Mouse (Mus musculus): ENCODE results near the gene Wdr6. TPM values are rescaled to one million over a fixed set of nuclear protein-coding genes. Genes with fewer than 3 reads are reported as not detected.

Gene Wdr6
- polyA plus RNA-seq, 1 experiment from 2014 or later: 237 TPM

GRCm38 (mm10) chr9:108572321-108572720 lies 6.2 kb downstream of the Wdr6 start:
- ATAC-seq (ENCODE audit: insufficient number of reproducible peaks, insufficient read depth, low FRiP score, low TSS enrichment, low read depth): no peak
- H3K27me3 ChIP-seq: no peaks in the 10 kb centered on the region
- H3K4me2 ChIP-seq: no peak overlapping the region
- no peak overlapping the region for H3K27ac ChIP-seq
- H3K4me1 ChIP-seq (replicated peaks): peaks cover 67% of the 10 kb centered on the region
- no peak overlapping the region for H3K9ac ChIP-seq (replicated peaks)
- WGBS: 89% methylated on average over 10 of the region's 10 CpGs
- peaks cover 65% of the 10 kb centered on the region for H3K36me3 ChIP-seq
- H3K4me3 ChIP-seq (replicated peaks): no peak overlapping the region
- no peaks in the 10 kb centered on the region for H3K9me3 ChIP-seq

- WGBS: 92% methylated on average over 16 of the region's 16 CpGs
- Histone ChIP-seq H3K36me3 (peaks cover 59% of the 10 kb centered on the region), H3K4me3 (replicated peaks) (no peak overlapping the region), H3K27ac (no peak overlapping the region), H3K27me3 (no peaks in the 10 kb centered on the region), H3K4me1 (replicated peaks) (peaks cover 58% of the 10 kb centered on the region), H3K9ac (replicated peaks) (no peak overlapping the region), H3K9me3 (no peaks in the 10 kb centered on the region), H3K4me2 (no peak overlapping the region)
- ATAC-seq (ENCODE audit: insufficient number of reproducible peaks, insufficient read depth, low FRiP score, low TSS enrichment, low read depth): no peak
These were observed 7.1 kb downstream of the Wdr6 start for GRCm38 (mm10) chr9:108571401-108571973.

GRCm38 (mm10) chr9:108570207-108570896 lies 8.2 kb downstream of the Wdr6 start:
- Histone ChIP-seq H3K27me3 (no peaks in the 10 kb centered on the region), H3K4me2 (peak overlapping the region; percentile 98), H3K27ac (peak overlapping the region; percentile 80), H3K4me1 (replicated peaks) (peaks cover 55% of the 10 kb centered on the region), H3K9me3 (no peaks in the 10 kb centered on the region), H3K4me3 (replicated peaks) (peak overlapping the region; percentile 64), H3K9ac (replicated peaks) (peak overlapping the region; percentile 57), H3K36me3 (peaks cover 55% of the 10 kb centered on the region)
- 2% methylated on average over 40 of the region's 40 CpGs for WGBS
- ATAC-seq (ENCODE audit: insufficient number of reproducible peaks, insufficient read depth, low FRiP score, low TSS enrichment, low read depth): 0 out of 2 replicates have a peak, but pooled peaks have one; percentile 1

- Histone ChIP-seq H3K9me3 (no peaks in the 10 kb centered on the region), H3K9ac (replicated peaks) (peak within 1 kb of the TSS; percentile 57), H3K36me3 (peaks cover 55% of the 10 kb centered on the region), H3K27ac (peak within 1 kb of the TSS; percentile 80), H3K4me1 (replicated peaks) (peaks cover 47% of the 10 kb centered on the region), H3K4me3 (replicated peaks) (peak within 1 kb of the TSS; percentile 64), H3K27me3 (no peaks in the 10 kb centered on the region), H3K4me2 (peak within 1 kb of the TSS; percentile 98)
- 7% methylated on average over 42 of the region's 42 CpGs for WGBS
- ATAC-seq (ENCODE audit: insufficient number of reproducible peaks, insufficient read depth, low FRiP score, low TSS enrichment, low read depth): peak; percentile 60
These were observed 8.9 kb downstream of the Wdr6 start, which contains the start of gene Dalrd3 for GRCm38 (mm10) chr9:108569381-108570206. Gene Dalrd3, plus strand, starts transcription at chr9:108569886.

- peaks cover 38% of the 10 kb centered on the region for H3K4me1 ChIP-seq (replicated peaks)
- no peak overlapping the region for H3K27ac ChIP-seq
- H3K27me3 ChIP-seq: no peaks in the 10 kb centered on the region
- peaks cover 55% of the 10 kb centered on the region for H3K36me3 ChIP-seq
- no peak overlapping the region for H3K9ac ChIP-seq (replicated peaks)
- H3K4me2 ChIP-seq: peak overlapping the region; percentile 97
- WGBS: 77% methylated on average over 17 of the region's 17 CpGs
- no peak for ATAC-seq (ENCODE audit: insufficient number of reproducible peaks, insufficient read depth, low FRiP score, low TSS enrichment, low read depth)
- H3K9me3 ChIP-seq: no peaks in the 10 kb centered on the region
- peak overlapping the region; percentile 64 for H3K4me3 ChIP-seq (replicated peaks)
These were observed 10.0 kb downstream of the Wdr6 start for GRCm38 (mm10) chr9:108568511-108568921.

GRCm38 (mm10) chr9:108567931-108568419 lies 10.6 kb downstream of the Wdr6 start:
- no peaks in the 10 kb centered on the region for H3K9me3 ChIP-seq
- ATAC-seq (ENCODE audit: insufficient number of reproducible peaks, insufficient read depth, low FRiP score, low TSS enrichment, low read depth): no peak
- peak overlapping the region; percentile 78 for H3K9ac ChIP-seq (replicated peaks)
- WGBS: 11% methylated on average over 18 of the region's 18 CpGs
- H3K4me1 ChIP-seq (replicated peaks): peaks cover 36% of the 10 kb centered on the region
- H3K4me3 ChIP-seq (replicated peaks): peak overlapping the region; percentile 64
- H3K27ac ChIP-seq: peak overlapping the region; percentile 91
- H3K36me3 ChIP-seq: peaks cover 55% of the 10 kb centered on the region
- no peaks in the 10 kb centered on the region for H3K27me3 ChIP-seq
- peak overlapping the region; percentile 97 for H3K4me2 ChIP-seq

- Histone ChIP-seq H3K27ac (peak within 1 kb of the TSS; percentile 91), H3K9me3 (no peaks in the 10 kb centered on the region), H3K9ac (replicated peaks) (peak within 1 kb of the TSS; percentile 78), H3K4me2 (peak within 1 kb of the TSS; percentile 97), H3K36me3 (peaks cover 55% of the 10 kb centered on the region), H3K4me3 (replicated peaks) (peak within 1 kb of the TSS; percentile 64), H3K4me1 (replicated peaks) (peaks cover 36% of the 10 kb centered on the region), H3K27me3 (no peaks in the 10 kb centered on the region)
- under 1% methylated on average over 73 of the region's 73 CpGs for WGBS
- peak; percentile 71 for ATAC-seq (ENCODE audit: insufficient number of reproducible peaks, insufficient read depth, low FRiP score, low TSS enrichment, low read depth)
These were observed 11.4 kb downstream of the Wdr6 start, which contains the start of gene Ndufaf3 for GRCm38 (mm10) chr9:108566815-108567776. Gene Ndufaf3, minus strand, starts transcription at chr9:108567434.

- H3K9me3 ChIP-seq: no peaks in the 10 kb centered on the region
- ATAC-seq (ENCODE audit: insufficient number of reproducible peaks, insufficient read depth, low FRiP score, low TSS enrichment, low read depth): no peak
- peak overlapping the region; percentile 64 for H3K4me3 ChIP-seq (replicated peaks)
- 12% methylated on average over 35 of the region's 35 CpGs for WGBS
- peak overlapping the region; percentile 78 for H3K9ac ChIP-seq (replicated peaks)
- no peaks in the 10 kb centered on the region for H3K27me3 ChIP-seq
- H3K36me3 ChIP-seq: peaks cover 55% of the 10 kb centered on the region
- H3K4me2 ChIP-seq: peak overlapping the region; percentile 97
- H3K4me1 ChIP-seq (replicated peaks): peaks cover 44% of the 10 kb centered on the region
- H3K27ac ChIP-seq: peak overlapping the region; percentile 91
These were observed 12.4 kb downstream of the Wdr6 start for GRCm38 (mm10) chr9:108565881-108566814.

- H3K36me3 ChIP-seq: peaks cover 54% of the 10 kb centered on the region
These were observed 14.4 kb downstream of the Wdr6 start for GRCm38 (mm10) chr9:108564131-108564530.

More at GRCm38 (mm10) chr9:108564131-108564530, 14.4 kb downstream of the Wdr6 start:
- H3K4me2 ChIP-seq: no peak overlapping the region
- no peak overlapping the region for H3K9ac ChIP-seq (replicated peaks)
- peaks cover 33% of the 10 kb centered on the region for H3K4me1 ChIP-seq (replicated peaks)
- H3K27ac ChIP-seq: no peak overlapping the region
- H3K27me3 ChIP-seq: no peaks in the 10 kb centered on the region
- H3K4me3 ChIP-seq (replicated peaks): no peak overlapping the region
- WGBS: 84% methylated on average over 7 of the region's 7 CpGs
- H3K9me3 ChIP-seq: no peaks in the 10 kb centered on the region
- ATAC-seq (ENCODE audit: insufficient number of reproducible peaks, insufficient read depth, low FRiP score, low TSS enrichment, low read depth): no peak

Data from limb, embryonic 12.5 days (tissue).